Mouse (Mus musculus) thymus, adult 2 months (tissue): Measurements from ENCODE around the gene Gm20765.

Experiments
- CTCF ChIP-seq: fragments of 200-500 bp; IDR thresholded peaks from 2 replicates; pipeline ENCODE4 v1.5.1; 2012; ENCODE audit warnings: mild to moderate bottlenecking, control low read depth, low read length, moderate library complexity, borderline replicate concordance; ENCODE audit not compliant: control insufficient read depth, poor library complexity, insufficient read depth; ENCODE audit errors: extremely low read depth
- POLR2A ChIP-seq: fragments of 200-500 bp; IDR thresholded peaks from 2 replicates; pipeline ENCODE4 v1.6.1; 2012; ENCODE audit warnings: mild to moderate bottlenecking, low read length, control low read depth, moderate library complexity; ENCODE audit not compliant: control insufficient read depth, poor library complexity, insufficient read depth; ENCODE audit errors: extremely low read depth

GRCm38 (mm10) chr10:104210268-104210990 lies 25.1 kb downstream of the Gm20765 start:
- no peak for TF ChIP-seq POLR2A
- TF ChIP-seq CTCF, result no peak
